Mouse (Mus musculus) cerebellum, postnatal 14 days (tissue): Measurements from ENCODE around the gene Dffb.
A peak's percentile ranks its signal among the peaks of the same experiment; 100 is the strongest.

Experiments
- DNase-seq, 2 experiments: peaks; one replicate each; pipeline ENCODE4 v3.0.0; 2021; ENCODE audit warnings: mixed read lengths in 2 of 2

Dffb gene

DNA sequence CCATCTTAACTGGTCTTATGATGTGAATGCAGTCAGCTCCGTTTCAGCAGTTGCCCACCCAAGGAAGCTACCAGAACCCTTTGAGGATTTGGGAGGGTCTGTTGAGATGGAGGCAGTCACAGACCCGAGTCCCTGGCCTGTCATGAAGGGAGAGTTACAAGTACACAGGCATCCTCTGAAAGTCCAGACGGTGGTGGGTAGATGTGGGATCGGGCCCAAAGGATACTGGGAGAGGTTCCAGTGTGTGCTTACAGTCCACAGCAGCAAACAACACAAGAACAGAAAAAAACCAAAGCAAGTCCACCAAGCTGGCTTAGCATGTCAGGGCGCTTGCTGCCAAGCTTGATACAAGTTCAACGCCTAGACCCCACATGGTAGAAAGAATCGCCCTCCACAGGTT lies 12.3 kb downstream of the Dffb start:
- no peak for DNase-seq

DNA sequence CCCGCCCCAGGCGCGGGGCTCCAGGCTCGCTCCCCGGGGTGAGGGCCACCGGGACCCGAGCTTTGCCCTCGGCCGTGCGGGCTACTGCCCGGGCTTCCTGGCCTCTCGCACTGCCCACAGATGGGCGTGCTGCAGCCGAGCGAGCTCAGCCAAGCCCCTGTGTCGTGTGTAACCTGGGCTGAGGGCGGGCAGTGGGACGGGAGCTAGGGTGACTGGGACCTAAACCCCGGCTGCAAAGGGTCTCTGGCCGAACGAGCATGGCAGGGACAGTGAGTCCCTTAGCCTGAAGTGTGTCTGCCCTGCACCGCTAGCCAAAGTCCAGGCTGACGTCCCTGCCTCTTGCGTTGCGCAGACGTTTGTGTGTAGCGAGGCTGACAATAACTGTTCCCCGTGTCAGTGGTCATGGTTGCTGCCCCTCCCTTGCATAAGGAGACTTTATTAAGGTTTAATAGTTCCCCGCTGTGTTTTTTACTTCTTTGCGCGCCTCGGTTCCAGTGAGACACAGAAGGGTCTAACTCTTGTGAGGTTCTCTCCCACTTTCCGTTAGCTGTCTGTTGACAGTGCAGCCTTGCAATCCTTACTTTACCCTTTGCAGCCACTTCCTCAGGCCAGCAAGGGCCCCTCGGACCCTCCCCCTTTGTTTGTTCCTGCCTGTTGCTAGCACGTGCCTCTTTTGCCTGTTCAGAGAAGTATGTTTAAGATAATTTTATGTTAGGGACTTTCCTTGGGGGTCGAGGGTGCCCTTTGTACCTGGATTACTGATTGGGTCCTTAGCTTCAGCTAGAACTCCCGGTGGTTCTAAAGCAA lies 17.3 kb downstream of the Dffb start:
- no peak for DNase-seq

GRCm38 (mm10) chr4:153956569-153957405 lies 18.1 kb downstream of the Dffb start, which contains the start of gene A430005L14Rik:
A430005L14Rik (plus strand) TSS chr4:153957237.
- peak; percentile 99 for DNase-seq

GRCm38 (mm10) chr4:153955651-153956050 lies 19.3 kb downstream of the Dffb start:
- peak; percentile 69 to 75 for DNase-seq

DNA sequence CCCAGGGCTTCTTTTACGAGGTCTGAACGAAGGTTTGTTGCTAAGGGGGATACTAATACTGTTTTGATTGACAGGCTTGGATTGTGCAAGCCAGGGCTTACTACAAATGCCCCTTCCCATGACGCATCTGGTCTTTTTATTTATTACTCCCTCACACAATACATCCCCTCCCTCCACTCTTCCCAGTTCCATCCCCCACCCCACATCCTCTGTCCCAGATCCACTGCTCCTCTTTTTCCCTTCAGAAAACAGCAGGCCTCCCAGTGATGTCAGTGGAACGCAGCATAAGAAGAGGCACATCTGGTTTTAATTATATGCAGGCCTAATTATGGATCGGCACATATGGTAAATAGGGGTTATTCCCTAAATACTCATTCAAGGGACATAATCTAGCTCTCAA lies 23.2 kb downstream of the Dffb start:
- DNase-seq = no peak

GRCm38 (mm10) chr4:153951150-153951549 lies 23.8 kb downstream of the Dffb start:
- no peak for DNase-seq

- DNase-seq = no peak
Measured at GRCm38 (mm10) chr4:153950372-153950771, 24.6 kb downstream of the Dffb start.

GRCm38 (mm10) chr4:153945741-153946140 lies 29.2 kb downstream of the Dffb start:
- peak; percentile 54 to 76 for DNase-seq

- DNase-seq = peak in 1 of 2 experiments; percentile 49
Measured at GRCm38 (mm10) chr4:153944261-153944660, 30.7 kb downstream of the Dffb start.

DNA sequence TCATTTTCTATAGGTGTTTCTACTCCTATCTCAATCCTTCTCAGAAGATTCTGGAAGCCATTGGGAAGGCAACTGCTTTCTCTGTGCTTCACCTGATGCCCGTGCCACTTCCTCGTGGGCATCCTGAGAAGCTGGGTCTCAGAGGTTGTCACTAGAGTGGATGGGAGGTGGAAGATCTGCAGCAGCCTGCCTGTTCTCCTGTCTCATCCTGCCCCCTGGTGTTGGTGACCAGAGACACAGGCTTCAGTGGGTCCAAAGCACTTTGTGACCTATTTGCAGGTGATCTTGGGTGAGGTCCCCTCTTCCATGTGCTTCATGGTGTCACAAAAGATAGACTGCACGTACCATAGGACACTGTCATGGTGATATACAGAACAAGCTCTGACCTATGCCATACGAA lies 31.7 kb downstream of the Dffb start:
- peak; percentile 83 to 87 for DNase-seq

DNA sequence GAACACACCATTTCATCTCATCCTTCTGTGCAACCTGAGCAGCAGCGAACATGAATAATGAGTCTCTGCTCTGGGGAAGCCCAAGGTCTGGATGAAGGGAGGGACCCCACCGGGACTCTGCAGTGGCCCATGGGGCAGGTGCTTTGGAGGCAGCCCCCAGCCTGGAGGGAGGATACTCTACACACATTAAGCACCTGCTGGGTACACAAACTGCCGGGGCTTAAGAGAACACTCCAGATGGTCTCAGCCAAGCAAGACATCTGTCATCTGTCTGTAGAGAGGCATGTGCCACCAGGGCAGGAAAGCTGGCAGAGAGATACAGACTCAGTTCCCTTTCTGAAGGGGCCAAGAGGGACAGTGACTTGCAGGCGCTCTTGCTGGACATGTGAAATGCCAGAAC lies 45.0 kb downstream of the Dffb start:
- DNase-seq = peak; percentile 37 to 56

DNA sequence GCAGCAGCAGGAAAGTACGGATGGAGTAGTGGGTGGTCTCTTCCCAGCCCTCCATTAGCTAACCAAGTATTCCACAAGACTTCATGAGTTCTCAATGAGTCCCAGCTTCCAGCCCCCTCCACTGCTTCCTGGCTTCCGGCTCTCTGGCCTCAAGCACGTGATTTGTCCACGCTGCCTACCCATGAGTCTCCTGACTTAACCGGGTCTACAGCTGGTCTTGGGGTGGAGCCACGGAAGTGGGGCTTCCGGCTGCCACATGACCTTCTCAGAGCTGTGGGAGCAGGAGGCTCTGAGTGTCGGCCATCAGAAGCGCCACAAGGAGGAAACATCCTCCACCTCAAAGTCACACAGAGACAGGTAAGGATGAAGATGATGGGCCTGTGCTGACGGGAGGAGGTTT lies 45.5 kb downstream of the Dffb start:
- no peak for DNase-seq

DNA sequence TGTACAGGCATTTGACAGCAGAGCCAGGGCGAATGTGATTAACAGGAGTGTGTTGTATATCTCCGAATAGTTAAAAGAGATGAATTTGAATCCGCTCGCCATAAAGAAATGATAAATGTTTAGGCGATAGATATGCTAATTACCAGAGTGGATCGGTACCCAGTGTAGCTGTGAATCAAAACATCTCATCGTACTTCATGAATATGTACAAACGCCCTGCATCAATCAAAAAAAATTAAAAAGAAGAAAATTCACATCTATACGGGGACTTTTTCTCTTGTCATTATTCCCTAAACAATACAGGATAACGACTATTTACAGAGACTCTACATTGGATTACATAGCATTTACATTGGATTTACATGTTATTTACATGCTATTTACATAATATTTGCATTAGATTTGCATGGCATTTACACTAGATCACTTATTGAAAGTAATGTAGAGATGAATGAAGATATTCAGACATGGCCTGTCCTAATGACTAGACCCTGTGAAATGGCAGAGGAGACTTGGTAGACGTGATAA lies 46.1 kb downstream of the Dffb start:
- no peak for DNase-seq

DNA sequence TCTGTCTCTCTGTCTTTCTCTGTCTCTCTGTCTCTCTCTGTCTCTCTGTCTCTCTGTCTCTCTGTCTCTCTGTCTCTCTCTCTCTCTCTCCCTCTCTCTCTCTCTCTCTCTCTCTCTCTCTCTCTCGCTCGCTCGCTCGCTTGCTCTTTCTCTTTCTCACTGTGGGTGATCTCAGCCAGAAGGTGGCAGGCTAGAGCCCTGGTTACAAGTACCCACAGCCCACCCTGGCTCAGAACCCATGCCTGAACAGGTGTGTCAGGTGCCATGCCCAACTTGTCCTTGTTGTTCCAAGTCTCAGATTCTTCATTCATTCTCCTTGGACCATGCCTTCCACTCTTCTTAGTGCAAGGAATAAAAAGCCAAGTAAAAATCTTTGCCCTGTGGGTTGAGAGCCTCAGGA lies 52.8 kb downstream of the Dffb start:
- peak in 1 of 2 experiments; percentile 46 for DNase-seq

DNA sequence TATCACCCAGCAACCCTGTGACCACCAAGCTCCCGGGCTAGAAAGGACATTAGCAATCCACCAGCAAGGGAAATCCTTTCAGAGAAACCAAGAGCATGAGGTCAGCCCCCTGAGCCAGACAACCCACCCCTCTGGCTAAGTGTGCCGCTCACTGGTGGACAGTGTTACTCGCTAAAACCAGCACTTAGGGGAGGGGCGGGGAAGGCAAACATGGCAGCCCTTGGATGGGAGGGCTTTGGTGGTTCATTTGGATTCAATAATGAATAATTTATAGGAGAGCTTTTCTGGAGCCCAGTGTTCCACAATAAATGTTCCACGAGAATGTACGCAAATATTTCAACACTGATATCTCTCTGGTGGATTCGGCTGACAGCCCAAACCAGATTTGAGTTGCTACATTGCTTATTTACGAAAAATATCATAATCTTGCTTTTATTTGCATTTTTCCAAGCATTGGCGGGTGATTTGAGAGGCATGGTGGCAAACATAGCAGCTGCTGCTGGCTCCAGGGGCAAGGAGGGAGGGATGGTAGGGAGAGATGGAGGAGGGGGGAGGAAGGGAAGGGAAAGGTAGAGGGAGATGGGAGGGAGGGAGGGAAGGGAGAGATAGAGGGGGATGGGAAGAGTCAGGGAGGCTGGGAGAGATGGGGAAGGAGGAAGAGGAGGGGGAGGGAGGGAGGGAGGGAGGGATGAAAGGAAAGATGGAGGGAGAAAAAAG lies 54.3 kb downstream of the Dffb start:
- DNase-seq = no peak

DNA sequence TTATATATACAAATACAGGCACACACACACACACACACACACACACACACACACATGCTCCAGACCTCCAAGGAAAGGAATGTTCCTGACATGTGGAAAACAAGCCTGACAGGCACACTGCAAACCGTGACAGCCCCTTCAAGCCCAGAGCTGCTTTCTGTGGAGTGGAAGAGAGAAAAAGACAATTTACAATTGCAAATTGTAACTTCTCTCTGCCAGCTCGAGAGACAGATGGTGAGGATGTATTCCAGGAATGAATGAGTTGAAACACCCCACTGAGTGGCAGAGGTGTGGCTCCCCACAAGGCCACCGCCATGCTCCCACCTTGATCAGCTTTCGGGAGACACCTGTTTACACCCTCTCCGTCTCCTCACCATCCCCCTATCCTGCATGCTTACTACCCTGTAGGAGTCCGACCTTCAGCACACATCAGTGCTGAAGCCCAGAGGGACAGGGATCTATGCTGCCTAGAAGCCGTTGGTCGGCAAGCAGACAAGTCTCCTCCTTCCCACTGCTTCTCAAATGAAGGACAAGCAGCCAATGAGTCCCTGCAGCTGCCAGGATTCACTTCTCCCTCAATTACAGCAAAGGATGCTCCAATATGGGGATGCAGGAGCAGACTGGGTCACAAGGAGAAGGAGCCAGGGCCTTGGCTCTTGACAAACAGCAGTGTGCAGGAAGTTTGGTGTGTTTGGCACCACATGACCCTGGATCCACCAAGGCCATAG lies 57.0 kb downstream of the Dffb start:
- DNase-seq = peak; percentile 26 to 27
